Mouse (Mus musculus): ENCODE data around the gene Zfp811. TPM values are rescaled to one million over a fixed set of nuclear protein-coding genes. Genes with fewer than 3 reads are reported as not detected.

Zfp811 gene
- polyA plus RNA-seq, 1 experiment = 0.01 TPM

DNA sequence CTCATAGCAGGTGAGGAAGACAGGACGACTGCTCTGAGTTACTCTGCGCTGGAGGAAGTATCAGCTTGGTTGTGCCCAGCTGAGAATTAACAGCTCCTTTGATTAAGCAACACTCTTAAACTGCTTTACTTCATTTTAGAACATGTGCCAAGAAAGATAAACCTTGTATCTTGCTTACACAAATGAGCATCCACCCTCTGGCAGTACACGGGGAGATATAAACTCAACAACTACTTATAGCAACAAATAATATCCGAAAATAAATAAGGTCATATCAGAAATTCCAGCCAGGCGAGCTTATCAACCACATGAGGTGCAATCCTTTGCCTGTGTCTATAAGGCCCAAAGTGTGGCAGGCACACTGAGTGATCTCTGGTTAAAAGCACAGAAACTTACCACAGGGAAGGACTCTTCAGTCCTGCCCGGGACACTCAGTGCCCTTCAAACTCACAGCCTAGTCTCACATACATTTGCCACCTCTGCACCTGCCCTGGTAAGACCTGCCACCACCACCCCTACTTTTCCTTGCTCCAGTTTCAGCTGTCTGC, 56.8 kb downstream of the Zfp811 start:
- no peaks in the 10 kb centered on the region for H3K79me3 ChIP-seq (ENCODE audit: low read depth)
- no peaks in the 10 kb centered on the region for H3K36me3 ChIP-seq (ENCODE audit: control insufficient read depth, insufficient read depth)
- H3ac ChIP-seq (ENCODE audit: control insufficient read depth, insufficient read length, low read depth) = no peak overlapping the region
- no peaks in the 10 kb centered on the region for H3K27me3 ChIP-seq (ENCODE audit: control insufficient read depth, insufficient read depth, insufficient read length)
- H3K79me2 ChIP-seq (ENCODE audit: control insufficient read depth, insufficient read depth) = no peaks in the 10 kb centered on the region
- TF ChIP-seq USF1 (IDR thresholded peaks at IDR 0.05; ENCODE audit: low read depth) (no peak), MYOG (IDR thresholded peaks at IDR 0.05; ENCODE audit: control insufficient read depth, extremely low read depth, insufficient read length) (no peak), MAX (IDR thresholded peaks at IDR 0.05) (no peak), CEBPB (IDR thresholded peaks at IDR 0.05; ENCODE audit: low read depth) (no peak), FOSL1 (IDR thresholded peaks at IDR 0.05; ENCODE audit: insufficient read depth, low read length, poor library complexity, severe bottlenecking) (no peak), CTCF (IDR thresholded peaks at IDR 0.05; ENCODE audit: control insufficient read depth, insufficient read depth, insufficient read length) (no peak)
- no peak overlapping the region for H3K4me3 ChIP-seq (ENCODE audit: insufficient read depth, poor library complexity, severe bottlenecking)

GRCm38 (mm10) chr17:32750611-32751010, 59.1 kb downstream of the Zfp811 start:
- H3K4me3 ChIP-seq (ENCODE audit: insufficient read depth, poor library complexity, severe bottlenecking) = no peak overlapping the region
- H3K79me3 ChIP-seq (ENCODE audit: low read depth) = no peaks in the 10 kb centered on the region

More at GRCm38 (mm10) chr17:32750611-32751010, 59.1 kb downstream of the Zfp811 start:
- no peaks in the 10 kb centered on the region for H3K27me3 ChIP-seq (ENCODE audit: control insufficient read depth, insufficient read depth, insufficient read length)
- H3K79me2 ChIP-seq (ENCODE audit: control insufficient read depth, insufficient read depth) = no peaks in the 10 kb centered on the region
- H3K36me3 ChIP-seq (ENCODE audit: control insufficient read depth, insufficient read depth) = no peaks in the 10 kb centered on the region
- no peak for TF ChIP-seq MYOG (IDR thresholded peaks at IDR 0.05; ENCODE audit: control insufficient read depth, extremely low read depth, insufficient read length)
- TF ChIP-seq MAX (IDR thresholded peaks at IDR 0.05) = no peak
- TF ChIP-seq MYOD1 (IDR thresholded peaks at IDR 0.05; ENCODE audit: control insufficient read depth, insufficient read length, low read depth) = no peak
- TF ChIP-seq USF1 (IDR thresholded peaks at IDR 0.05; ENCODE audit: low read depth) = no peak
- no peak for TF ChIP-seq CTCF (IDR thresholded peaks at IDR 0.05; ENCODE audit: control insufficient read depth, insufficient read depth, insufficient read length)
- TF ChIP-seq CEBPB (IDR thresholded peaks at IDR 0.05; ENCODE audit: low read depth) = no peak
- no peak for TF ChIP-seq FOSL1 (IDR thresholded peaks at IDR 0.05; ENCODE audit: insufficient read depth, low read length, poor library complexity, severe bottlenecking)
- H3ac ChIP-seq (ENCODE audit: control insufficient read depth, insufficient read length, low read depth) = no peak overlapping the region

Other genes starting within 250 kb of the Zfp811 start
- gene Cyp4f37, start 188.6 kb downstream of the Zfp811 start, polyA plus RNA-seq (2012; fragmentation: generic; extraction: Trizol) = not detected
- 0.13 TPM for gene Cyp4f40, start 151.0 kb downstream of the Zfp811 start, polyA plus RNA-seq (2012; fragmentation: generic; extraction: Trizol)
- gene Cyp4f15, start 124.3 kb downstream of the Zfp811 start, polyA plus RNA-seq (2012; fragmentation: generic; extraction: Trizol) = not detected
- 2.0 TPM for gene Zfp871, start 21.6 kb downstream of the Zfp811 start, polyA plus RNA-seq (2012; fragmentation: generic; extraction: Trizol)
- 1.3 TPM for gene Zfp799, start 20.3 kb upstream of the Zfp811 start, polyA plus RNA-seq (2012; fragmentation: generic; extraction: Trizol)
- gene Zfp870, start 81.7 kb upstream of the Zfp811 start, polyA plus RNA-seq (2012; fragmentation: generic; extraction: Trizol) = 0.99 TPM
- gene Cyp4f14, start 107.4 kb upstream of the Zfp811 start, polyA plus RNA-seq (2012; fragmentation: generic; extraction: Trizol) = 0.02 TPM
- 1.5 TPM for gene Cyp4f13, start 137.5 kb upstream of the Zfp811 start, polyA plus RNA-seq (2012; fragmentation: generic; extraction: Trizol)
- 1.8 TPM for gene Zfp472, start 155.9 kb upstream of the Zfp811 start, polyA plus RNA-seq (2012; fragmentation: generic; extraction: Trizol)
- gene Zfp952, start 183.2 kb upstream of the Zfp811 start, polyA plus RNA-seq (2012; fragmentation: generic; extraction: Trizol) = 1.4 TPM
- gene Zfp763, start 223.5 kb upstream of the Zfp811 start, polyA plus RNA-seq (2012; fragmentation: generic; extraction: Trizol) = 0.96 TPM

All from C2C12 (cell line).